Mouse (Mus musculus) NIH3T3 (cell line): ENCODE data around the gene Naa25.
A peak's percentile ranks its signal among the peaks of the same experiment; 100 is the strongest.

Source experiments
- DNase-seq: peaks from one replicate; pipeline ENCODE4 v3.0.0-alpha.2; 2012; ENCODE audit warnings: low read depth

Naa25 gene

DNA sequence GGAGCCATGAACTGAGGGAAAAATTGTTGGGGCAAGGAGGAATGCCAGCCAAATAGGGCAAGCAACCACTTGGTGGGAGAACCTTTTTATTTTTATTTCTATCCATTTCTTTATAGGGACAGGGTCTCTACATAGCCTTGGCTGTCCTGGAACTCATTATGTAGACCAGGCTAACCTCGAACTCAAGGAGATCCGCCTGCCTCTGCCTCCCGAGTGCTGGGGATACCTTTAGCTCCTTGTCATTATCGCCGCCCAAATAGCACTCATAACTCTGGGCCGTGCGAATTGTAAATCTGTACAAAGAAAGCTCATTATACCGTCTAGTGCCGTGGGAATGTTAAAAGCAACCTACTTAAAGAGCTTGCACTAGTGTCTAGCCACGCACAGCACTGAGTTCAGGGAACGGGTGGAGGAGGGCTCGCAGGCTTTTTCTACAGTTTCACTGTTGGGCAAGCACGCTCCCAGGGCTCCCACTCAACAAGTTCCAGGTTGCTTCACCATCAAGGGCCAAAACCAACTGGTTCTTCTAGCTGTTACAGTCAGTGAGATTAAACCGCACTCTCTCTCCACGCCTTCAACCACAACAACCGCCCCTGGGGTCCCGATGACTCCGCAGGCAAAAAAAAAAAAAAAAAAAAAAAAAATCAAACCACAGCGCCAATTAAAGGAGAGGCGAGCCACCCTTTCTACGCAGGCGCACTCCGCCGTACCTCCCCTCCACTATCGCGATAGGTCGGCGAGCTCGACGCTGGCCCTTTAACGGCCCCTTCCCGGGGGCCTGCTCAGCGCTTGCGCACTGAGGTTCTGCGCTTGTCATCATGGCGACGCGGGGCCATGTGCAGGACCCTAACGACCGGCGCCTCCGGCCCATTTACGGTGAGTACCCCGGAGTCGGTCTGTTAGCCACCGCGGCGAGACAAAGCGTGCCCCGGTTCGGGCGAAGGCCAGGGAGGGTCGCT is at the start of gene Naa25:
Gene Naa25, plus strand, starts transcription at position 750 of the 959 bp plus-strand sequence.
- DNase-seq = peak; percentile 99

DNA sequence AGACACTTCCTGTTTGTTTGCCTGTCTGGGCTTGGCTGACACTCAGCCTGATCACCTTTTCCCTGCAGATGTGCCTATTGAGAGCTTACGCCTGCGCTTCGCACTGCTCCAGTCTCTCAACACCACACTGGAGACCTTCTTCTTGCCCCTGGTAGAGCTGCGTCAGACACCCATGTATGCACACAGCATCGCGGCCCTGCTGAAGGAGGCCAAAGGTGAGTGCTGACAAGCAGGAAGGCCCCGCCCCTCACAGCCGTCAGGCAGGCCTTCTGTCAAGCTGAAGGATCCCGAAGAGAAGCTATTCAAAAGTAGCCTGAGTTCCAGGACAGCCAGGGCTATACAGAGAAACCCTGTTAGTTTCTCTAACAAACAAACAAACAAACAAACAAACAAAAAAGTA is 38.5 kb upstream of the Naa25 start:
- DNase-seq = no peak

DNA sequence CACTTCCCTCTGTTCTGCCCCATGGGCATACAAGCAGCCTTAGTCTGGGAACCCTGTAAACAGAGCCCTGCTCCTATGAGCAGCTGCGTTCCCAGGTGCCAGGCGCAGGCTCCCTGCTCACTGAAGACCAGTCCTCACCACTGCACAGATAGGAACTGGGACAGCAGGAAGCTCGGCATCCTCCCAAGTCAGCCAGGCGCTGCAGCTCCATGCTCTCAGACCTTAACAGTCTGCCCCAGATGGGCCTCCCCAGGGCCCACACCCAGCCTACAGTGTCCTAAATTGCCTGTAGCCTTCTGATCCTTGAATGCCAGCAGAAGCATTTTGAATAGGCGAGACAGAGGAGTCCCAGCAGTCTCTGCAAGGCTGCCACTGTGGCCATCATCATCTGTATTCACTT is 36.0 kb upstream of the Naa25 start:
- DNase-seq = no peak

DNA sequence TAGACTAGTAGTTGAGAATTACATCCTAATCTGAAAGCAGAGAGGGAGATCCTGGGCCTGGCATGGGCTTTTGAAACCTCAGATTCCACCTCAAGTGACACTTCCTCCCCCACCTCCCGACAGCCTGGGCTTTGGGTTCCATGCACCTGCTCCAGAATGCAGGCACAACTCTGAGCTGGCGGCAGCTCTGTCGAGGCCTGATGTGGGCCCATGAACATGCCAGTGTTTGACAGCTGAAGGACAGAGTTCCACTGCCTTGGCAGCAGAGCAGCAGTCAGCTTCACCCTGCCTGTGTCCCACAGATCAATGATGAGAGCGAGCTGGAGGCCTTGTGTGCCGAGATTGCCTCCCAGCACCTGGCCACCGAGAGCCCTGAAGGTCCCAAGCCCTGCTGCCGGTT is 34.3 kb upstream of the Naa25 start:
- no peak for DNase-seq

DNA sequence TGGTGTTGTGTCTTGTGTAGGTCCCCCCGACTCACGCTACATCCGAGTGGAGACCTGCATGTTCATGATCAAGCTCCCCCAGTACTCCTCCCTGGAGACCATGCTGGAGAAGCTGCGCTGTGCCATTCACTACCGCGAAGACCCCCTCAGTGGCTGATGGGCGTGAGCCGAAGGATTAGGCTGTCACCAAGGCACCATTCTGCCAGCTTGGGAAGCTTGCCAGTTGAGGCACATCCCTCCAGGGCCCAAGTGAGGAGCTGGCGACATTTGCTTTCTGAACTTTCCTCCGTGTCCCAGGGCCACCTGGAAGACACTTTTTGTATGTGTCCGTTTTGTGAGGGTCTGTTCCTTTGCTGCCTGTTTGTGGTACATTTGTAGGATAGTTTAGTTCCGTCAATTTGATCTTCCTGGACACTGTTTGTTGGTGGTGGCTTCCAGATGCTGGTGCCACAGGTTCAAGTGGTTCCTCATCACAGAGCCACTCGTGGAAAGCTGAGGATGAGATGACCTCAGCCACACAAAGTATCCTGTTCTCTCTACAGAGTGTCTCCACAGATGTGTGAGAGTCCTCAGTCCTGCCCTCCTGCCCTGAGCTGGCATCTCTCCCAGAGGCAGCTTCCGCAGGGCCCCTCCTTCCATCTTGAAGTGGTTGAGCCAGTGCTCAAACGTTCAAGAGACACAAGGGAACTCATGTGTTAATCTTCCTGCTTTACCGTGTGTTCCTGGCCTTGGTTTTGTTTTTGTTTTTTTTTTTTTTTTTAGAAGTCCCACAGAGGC is 31.1 kb upstream of the Naa25 start:
- peak; percentile 22 for DNase-seq

DNA sequence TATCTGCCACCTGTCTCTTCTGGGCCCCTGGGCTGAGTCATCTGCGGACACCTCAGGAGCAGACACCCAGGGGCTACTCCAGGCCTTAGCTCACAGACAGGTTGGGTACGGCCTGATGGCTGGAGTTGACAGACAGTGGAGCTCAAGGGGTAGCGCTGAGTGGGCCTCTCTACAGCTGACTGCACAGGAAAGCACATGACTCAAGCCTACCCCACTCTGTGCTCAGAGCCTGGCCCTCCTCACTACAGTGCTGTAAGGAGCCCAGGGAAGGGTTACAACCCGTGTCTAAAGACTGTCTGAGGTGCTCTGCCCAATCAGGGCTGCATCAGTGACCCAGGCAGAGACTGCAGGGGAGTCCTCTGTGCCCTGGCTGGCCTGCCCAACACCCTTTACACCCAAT is 30.5 kb upstream of the Naa25 start:
- DNase-seq = no peak

DNA sequence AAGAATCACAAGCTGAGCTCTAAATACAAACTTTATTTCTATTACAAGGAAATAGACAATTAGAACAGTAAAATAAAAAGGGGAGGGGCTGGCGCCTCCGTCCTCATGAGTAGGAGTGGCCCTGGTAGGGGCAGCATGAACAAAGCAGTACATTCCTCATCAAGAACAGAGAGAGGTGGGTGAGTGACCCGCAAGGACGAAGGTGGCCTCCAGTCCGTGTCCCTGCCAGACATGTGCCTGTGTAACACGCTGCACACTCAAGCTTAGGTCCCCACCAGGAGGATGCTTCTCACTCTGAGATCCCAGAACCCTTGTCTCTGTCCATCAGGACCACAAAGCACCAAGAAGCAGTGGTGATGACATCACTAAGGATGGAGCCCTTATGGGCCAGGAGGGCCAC is 26.0 kb upstream of the Naa25 start:
- DNase-seq = no peak

DNA sequence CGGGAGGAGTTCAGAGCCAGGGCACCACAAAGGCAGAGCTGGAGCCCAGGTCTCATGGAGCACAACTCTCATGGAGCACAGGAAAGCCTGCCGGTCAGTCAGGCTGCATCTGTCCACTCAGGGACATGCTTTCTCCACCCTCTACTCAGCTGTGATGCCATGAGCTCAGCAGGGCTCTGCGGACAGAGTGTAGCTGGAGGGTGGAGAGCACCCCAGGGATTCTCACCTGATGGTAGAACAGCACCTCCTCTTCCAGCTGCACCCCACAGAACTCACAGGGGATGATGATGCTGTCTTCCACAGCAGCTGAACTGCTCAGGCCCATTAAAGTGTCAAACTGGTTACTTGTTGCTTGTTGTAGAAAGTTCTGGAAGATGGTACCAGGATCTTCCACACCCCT is 22.9 kb upstream of the Naa25 start:
- no peak for DNase-seq

DNA sequence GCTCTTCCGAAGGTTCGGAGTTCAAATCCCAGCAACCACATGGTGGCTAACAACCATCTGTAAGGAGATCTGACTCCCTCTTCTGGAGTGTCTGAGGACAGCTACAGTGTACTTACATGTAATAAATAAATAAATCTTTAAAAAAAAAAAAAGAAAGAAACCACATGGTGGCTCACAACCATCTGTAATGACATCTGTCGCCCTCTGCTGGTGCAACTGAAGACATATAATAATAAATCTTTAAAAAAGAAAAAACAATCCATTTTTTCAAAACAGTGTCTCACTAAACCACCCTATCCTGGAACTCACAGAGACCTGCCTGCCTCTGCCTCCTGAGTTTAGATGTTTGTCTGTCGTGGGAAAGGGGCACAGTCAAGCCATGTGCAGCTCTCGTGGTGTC is 20.8 kb upstream of the Naa25 start:
- DNase-seq = peak; percentile 79

DNA sequence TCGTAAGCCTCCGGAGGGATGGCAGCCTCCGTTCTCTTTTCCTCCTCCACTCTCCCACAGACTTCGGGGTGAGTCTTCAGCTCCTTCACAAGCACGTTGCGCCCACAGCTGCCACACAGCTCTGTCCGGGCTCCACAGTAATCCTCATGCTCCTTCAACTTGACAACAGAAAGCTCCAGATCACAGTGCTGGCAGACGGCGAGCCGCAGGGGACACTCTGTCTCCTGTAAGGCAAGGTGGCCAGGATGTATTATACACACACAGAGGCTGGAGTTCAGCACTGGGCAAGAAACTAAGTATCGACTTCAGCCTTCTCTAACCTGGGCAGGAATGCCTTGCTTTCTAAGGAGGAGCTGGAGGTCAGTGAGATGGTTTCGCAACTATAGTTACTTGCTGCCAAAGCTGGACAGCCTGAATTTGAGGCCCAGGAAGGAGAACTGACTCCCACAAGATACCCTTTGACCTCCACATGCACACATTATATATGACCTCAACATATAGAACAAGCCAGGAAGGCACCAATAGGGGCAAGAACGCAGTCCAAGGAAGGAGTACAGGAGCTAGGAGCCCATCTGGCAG is 19.0 kb upstream of the Naa25 start:
- DNase-seq = peak; percentile 35

DNA sequence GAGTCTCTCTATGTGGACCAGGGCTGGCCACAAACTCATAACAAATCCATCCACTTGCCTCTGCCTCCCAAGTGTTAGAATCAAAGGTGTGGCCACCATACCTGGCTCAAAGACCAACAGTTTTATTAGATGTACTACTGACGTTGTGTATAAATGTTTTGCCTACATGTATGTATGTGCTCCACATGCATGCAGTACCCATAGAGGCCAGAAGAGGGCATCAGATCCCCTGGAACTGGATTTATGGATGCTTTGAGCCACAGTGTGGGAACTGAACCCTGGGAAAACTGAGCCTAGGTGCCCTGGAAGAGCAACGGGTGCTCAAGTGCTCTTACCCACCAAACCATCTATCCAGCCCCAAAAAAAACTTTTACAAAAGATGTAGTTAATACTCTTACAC is 17.0 kb upstream of the Naa25 start:
- peak; percentile 47 for DNase-seq

DNA sequence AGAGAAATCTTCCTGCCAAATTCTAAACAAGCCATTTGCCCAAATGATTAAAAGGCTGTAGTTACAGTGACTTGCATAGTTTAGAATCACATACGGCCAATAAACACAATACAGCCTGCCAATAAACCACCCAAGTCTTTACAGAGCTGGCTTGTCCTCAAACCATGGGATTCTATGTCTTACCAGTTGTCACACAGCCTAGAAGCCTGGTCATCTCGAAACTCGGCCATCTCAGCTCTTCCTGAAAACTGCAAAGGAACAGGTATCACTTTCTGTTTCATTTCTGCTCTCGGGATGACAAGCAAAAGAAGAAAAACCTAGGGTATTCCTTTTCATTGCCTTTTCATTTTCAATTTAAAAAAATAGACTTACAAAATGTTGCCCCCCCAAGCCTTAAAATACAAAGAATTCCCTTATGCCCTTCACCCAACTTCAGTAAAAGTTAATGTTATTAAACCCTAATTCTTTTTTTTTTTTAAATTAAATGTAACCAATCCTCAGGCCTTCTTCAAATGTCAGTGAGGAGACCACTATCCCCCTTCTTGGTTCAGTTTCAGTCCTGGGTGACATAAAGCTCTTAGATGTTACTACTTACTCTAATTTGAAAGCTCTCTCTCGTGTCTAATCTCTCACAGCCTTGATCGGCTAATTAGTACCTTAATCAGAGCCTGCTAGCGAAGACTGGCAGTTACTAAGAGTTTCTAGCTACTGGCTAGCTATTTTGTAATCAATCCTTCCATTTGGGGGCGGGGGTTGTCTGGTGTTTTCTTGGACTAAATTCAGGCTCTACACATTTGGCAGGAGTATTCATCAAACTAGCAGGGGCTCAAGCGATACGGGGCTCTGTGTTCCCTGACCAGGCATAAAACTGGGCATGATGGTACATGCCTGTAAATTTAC is 13.6 kb upstream of the Naa25 start:
- no peak for DNase-seq

DNA sequence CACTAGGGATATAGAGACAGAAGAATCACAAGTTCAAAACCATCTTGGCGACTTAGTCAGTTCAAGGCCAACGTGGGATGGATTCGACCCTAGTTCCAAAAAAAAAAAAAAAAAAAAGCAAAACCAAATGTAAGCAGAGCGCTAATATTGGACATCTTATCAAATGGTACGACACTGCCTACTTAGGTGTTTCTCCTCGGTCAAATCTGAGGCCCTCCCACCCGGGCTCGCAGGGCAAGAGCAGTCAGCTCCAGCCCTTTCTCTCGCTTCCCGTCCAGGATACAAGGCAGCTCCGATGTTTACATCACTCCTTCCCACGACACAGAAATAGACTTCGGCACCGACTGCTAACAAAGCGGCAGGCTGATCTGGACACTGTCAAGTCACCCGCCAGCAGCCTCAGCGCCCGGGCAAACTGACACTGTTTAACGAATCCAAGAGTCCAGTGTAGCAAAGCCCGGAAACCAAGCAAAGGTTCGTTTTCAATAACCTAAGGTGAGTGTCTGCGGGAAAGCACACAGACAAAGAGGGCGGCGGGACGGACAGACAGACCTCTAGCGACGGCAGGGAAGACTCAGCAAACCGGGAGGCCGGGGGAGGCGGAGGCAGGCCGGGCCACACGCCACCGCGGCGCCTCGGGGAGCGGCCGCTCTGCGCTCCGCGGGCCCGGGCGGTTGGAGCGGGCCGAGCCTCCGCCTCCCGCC is 12.8 kb upstream of the Naa25 start:
- DNase-seq = peak; percentile 54

DNA sequence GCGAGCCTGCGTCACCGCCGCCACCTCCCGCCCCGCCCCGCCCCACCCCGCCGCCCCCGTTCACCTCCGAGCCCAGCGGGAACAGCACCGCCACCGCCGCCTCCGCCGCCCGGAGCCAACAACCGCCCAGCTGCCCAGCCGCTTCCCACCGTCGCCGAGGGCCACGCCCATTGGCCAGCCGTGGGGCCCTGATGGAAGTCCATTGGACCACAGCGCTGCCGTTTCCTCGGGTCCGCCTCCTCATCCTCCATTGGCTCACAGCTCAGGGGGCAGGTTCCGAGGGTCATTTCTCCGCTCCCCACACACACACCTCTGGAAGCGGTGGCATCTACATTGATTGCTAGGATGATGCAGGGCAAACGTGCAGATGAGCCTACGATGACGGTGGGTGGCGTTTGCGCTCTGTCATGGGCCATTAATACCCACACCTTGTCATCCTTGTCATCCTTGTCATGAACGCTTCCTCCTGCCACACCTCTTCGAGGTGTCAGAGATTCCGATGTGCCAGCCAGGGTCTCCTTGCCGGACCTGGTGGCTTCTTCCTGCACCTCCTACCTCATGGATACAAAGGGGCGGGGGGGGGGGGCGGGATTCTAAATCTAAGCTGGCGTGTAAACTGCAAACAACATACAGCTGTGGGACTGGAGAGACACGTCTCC is 12.1 kb upstream of the Naa25 start, which contains the start of gene Trafd1:
Gene Trafd1, minus strand, starts transcription at position 172 of the 659 bp plus-strand sequence.
- DNase-seq = peak; percentile 96

DNA sequence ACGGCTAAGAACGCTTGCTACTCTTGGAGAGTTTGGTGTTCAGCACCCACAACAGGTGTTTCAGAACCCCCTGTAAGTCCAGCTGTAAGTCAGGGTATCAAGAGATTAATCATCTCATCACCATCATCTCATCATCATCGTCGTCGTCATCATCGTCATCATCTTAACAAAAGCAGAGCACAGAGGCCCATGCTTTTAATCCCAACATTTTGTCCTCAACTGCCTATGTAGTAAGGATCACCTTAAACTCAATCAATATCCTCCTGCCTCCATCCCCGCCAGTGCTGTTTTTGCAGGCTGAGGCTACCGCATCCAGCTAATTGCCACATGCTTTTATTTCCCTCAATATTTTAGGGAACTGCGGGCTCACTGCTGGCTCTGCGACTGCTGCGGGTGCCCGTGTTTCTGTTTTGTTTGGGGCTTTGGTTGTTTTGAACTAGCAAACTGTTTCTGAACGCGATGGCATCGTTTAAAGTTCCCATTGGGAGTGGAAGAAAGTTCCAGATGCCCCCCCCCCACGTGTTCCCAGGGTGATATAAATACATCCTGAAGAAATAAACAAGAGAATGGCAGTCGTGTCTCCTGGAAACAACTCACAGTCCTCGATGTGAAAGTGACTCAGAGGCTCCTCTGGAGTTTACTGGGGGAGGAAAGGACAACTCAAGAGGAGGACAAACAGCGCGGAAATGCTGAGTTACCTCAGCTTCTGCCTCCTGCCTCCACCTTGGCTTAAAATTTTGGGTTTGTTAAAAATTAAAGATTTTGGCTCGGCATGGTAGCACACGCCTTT is 11.4 kb upstream of the Naa25 start:
- DNase-seq = peak; percentile 62

DNA sequence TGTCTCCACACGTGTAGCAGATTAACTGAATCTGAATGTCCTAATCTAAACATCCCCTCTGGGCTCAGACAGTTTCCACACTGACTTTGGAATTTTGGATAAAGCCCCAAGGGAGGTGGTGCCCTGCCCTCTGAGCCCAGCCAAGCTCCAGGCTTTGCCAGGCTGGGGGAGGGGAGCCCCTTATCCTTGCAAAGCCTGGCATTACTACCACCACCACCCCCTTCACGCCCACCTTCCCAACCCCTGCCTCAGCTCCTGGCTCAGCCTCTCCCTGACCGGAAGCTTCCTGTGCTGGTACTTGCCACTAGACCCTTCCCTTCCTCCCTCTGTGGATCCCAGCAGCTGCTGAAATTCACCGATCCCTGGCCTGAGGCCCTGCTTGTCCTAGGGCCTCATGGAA is 10.6 kb upstream of the Naa25 start:
- peak; percentile 83 for DNase-seq

DNA sequence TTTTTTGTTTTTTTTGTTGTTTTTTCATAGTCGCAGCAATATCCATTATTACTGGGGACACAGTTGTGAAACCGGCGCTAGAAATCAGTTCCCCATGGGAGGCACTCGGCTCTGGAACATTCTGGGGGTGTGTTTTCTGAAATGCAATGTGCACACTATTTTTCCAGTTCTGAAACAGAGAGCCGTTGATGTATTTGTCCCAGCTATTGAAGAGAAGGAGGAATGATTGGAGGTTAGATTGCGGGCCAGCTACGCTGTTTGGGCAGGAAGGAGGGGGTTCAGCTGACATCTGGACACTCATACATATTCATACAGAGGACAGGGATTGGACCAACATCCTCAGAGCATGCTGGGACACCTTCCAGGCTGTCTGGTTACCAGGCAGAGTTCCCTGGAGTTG is 8.6 kb upstream of the Naa25 start:
- no peak for DNase-seq

DNA sequence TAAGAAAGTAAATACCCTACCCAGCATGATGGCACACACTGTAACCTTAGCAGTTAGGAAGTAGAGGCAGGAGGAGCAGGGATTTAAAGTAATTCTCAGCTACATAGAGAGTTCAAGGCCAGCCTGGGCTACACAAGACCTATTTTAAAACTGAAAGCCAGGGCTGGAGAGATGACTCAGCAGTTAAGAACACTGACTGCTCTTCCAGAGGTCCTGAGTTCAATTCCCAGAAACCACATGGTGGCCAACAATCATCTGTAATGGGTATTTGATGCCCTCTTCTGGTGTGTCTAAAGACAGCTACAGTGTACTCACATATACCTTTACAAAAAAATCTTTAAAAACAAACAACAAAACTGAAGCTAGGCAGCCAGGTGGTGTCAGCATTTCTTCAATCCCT is 8.0 kb upstream of the Naa25 start:
- peak; percentile 45 for DNase-seq

DNA sequence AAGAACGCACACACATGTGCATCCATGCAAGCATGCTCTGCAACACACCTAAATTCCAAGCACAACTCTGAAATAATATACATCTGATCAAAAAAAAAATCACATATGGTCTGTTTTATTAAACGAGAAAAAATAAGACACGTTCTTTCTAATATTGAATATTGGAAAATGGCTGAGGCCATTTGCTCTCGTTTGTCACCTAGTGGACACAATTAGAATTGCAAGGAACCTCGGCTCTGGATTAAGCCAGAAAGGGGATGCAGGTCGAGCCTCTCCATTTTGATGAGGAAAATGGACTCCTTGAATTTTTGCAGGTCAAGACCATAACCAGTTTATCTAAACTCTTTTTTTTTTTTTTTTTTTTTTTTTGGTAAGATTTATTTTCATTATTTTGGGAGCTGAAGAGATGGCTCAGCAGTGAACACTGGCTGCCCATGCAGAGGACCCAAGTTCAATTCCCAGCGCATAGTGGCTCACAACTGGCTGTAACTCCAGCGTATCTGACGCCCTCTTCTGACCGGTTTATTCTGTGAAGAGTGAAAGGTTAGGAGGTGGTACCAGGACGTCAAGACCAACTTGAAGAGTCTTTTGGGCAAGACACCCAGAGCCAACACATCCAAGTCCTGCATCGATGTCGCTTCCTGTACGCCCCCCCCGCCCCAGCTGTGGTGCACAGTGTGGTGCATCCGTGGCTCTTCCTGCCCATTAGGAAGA is 4.9 kb upstream of the Naa25 start:
- peak; percentile 81 for DNase-seq
